Mouse (Mus musculus) limb, embryonic 12.5 days (tissue): ENCODE measurements around the gene Cdipt. TPM values are rescaled to one million over a fixed set of nuclear protein-coding genes. Genes with fewer than 3 reads are reported as not detected.

Source experiments
- ATAC-seq: fragments of 200-750 bp; cut with Nextera tagmentation; 2 replicates; pipeline ENCODE4 v1.8.0; 2017; ENCODE audit warnings: low read depth, moderate TSS enrichment; ENCODE audit not compliant: insufficient number of reproducible peaks, insufficient read depth, low FRiP score, low TSS enrichment
- H3K27ac ChIP-seq: fragments of 300-500 bp; sonication (generic); 2 replicates; pipeline ENCODE4 v1.5.1; 2016; ENCODE audit warnings: mild to moderate bottlenecking, moderate library complexity
- H3K27me3 ChIP-seq: fragments of 300-500 bp; sonication (generic); 2 replicates; pipeline ENCODE4 v1.6.1; 2016; ENCODE audit warnings: mild to moderate bottlenecking, moderate library complexity
- H3K36me3 ChIP-seq: fragments of 300-500 bp; sonication (generic); 2 replicates; pipeline ENCODE4 v1.6.1; 2016; ENCODE audit warnings: mild to moderate bottlenecking, moderate library complexity
- H3K4me1 ChIP-seq: fragments of 300-500 bp; sonication (generic); replicated peaks from 2 replicates; pipeline ENCODE4 v1.6.1; 2016
- H3K4me2 ChIP-seq: fragments of 300-500 bp; sonication (generic); 2 replicates; pipeline ENCODE4 v1.6.1; 2016; ENCODE audit warnings: mild to moderate bottlenecking, moderate library complexity
- H3K4me3 ChIP-seq: fragments of 300-500 bp; sonication (generic); replicated peaks from 2 replicates; pipeline ENCODE4 v1.5.1; 2016; ENCODE audit warnings: mild to moderate bottlenecking
- H3K9ac ChIP-seq: fragments of 300-500 bp; sonication (generic); replicated peaks from 2 replicates; pipeline ENCODE4 v1.6.1; 2016; ENCODE audit warnings: mild to moderate bottlenecking, moderate library complexity
- H3K9me3 ChIP-seq: fragments of 300-500 bp; sonication (generic); 2 replicates; pipeline ENCODE4 v1.6.1; 2016; ENCODE audit warnings: mild to moderate bottlenecking, moderate library complexity
- WGBS: fragments of 180-500 bp; shearing (Covaris S2); methylation state at CpG from one replicate; pipeline ENCODE4 v1.1.7; 2016; 5-methylcytosine and 5-hydroxymethylcytosine counted together
- polyA plus RNA-seq: library from polyadenylated mRNA; unstranded; fragments of >200 nt; fragmentation: Nextera tagmentation; extraction: Ambion mirVana; gene quantifications from 2 replicates; pipeline ENCODE4 v1.2.1, GENCODE M21; 2016

Gene Cdipt
- polyA plus RNA-seq = 76.5 and 80.7 TPM in 2 replicates

GRCm38 (mm10) chr7:126975893-126975949 is at the start of gene Cdipt:
Gene Cdipt (plus strand): TSS chr7:126975914.
- WGBS = 0% methylated on average over 1 of the region's 1 CpGs
- Histone ChIP-seq H3K4me2 (peak within 1 kb of the TSS; percentile 91), H3K4me1 (peaks cover 9% of the 10 kb centered on the region; the same call in 1 of the 2 replicates), H3K36me3 (peaks cover 30% of the 10 kb centered on the region), H3K4me3 (peak within 1 kb of the TSS; percentile 100), H3K9ac (peak within 1 kb of the TSS; percentile 96), H3K9me3 (no peaks in the 10 kb centered on the region), H3K27ac (peak within 1 kb of the TSS; percentile 89), H3K27me3 (no peaks in the 10 kb centered on the region)
- ATAC-seq = no peak; the same call in 1 of the 2 replicates

DNA sequence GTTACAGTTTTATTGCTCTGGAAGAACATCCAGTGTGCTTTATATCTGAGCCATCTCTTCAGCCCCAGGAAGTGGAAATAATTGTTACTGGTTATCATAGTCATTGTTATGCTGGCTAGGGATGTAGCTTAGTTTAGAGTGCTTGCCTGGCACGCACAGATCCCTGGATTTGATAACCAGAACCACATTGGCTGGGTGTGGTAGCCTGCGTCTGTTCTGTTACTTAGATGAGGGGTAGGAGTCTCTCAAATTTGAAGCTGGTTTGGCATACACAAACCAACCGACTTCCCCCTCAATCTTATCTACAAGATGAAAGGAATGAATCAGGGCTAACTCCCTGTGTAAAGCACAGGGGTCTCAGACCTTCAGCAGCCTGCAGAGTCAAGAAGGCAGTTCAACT is 49.4 kb upstream of the Cdipt start:
- Histone ChIP-seq H3K36me3 (peaks cover 8% of the 10 kb centered on the region), H3K27ac (no peak overlapping the region), H3K27me3 (no peaks in the 10 kb centered on the region), H3K9me3 (no peaks in the 10 kb centered on the region), H3K4me3 (no peak overlapping the region), H3K4me1 (peaks cover 9% of the 10 kb centered on the region), H3K9ac (no peak overlapping the region), H3K4me2 (no peak overlapping the region)
- no peak for ATAC-seq
- WGBS = 17% methylated on average over 3 of the region's 3 CpGs

GRCm38 (mm10) chr7:126928384-126929037 is 47.2 kb upstream of the Cdipt start, which contains the start of gene Kctd13:
Gene Kctd13 (plus strand): TSS chr7:126928879.
- H3K36me3 ChIP-seq = peaks cover 28% of the 10 kb centered on the region
- H3K4me2 ChIP-seq = peak within 1 kb of the TSS; percentile 90
- peak within 1 kb of the TSS; percentile 83 for H3K27ac ChIP-seq
- WGBS = 5% methylated on average over 56 of the region's 56 CpGs
- peaks cover 9% of the 10 kb centered on the region for H3K4me1 ChIP-seq
- peak within 1 kb of the TSS; percentile 84 for H3K4me3 ChIP-seq
- H3K9ac ChIP-seq = peak within 1 kb of the TSS; percentile 81
- H3K27me3 ChIP-seq = no peaks in the 10 kb centered on the region
- H3K9me3 ChIP-seq = no peaks in the 10 kb centered on the region
- ATAC-seq = peak; percentile 93

- H3K27me3 ChIP-seq = no peaks in the 10 kb centered on the region
- H3K4me1 ChIP-seq = peaks cover 9% of the 10 kb centered on the region
- peak; percentile 71 for ATAC-seq
- WGBS = under 1% methylated on average over 27 of the region's 27 CpGs
- no peaks in the 10 kb centered on the region for H3K9me3 ChIP-seq
- H3K36me3 ChIP-seq = peaks cover 32% of the 10 kb centered on the region
- peak overlapping the region; percentile 84 for H3K4me3 ChIP-seq
- peak overlapping the region; percentile 81 for H3K9ac ChIP-seq
- H3K27ac ChIP-seq = peak overlapping the region; percentile 83
- peak overlapping the region; percentile 90 for H3K4me2 ChIP-seq
These were observed 46.7 kb upstream of the Cdipt start for GRCm38 (mm10) chr7:126929046-126929445.

- Histone ChIP-seq H3K36me3 (peaks cover 54% of the 10 kb centered on the region), H3K4me3 (no peak overlapping the region), H3K4me1 (peaks cover 9% of the 10 kb centered on the region), H3K9ac (no peak overlapping the region), H3K27me3 (no peaks in the 10 kb centered on the region), H3K27ac (no peak overlapping the region), H3K4me2 (no peak overlapping the region), H3K9me3 (peaks cover 3% of the 10 kb centered on the region; the same call in 1 of the 2 replicates)
- 84% methylated on average over 2 of the region's 2 CpGs for WGBS
- no peak for ATAC-seq
These were observed 43.1 kb upstream of the Cdipt start for GRCm38 (mm10) chr7:126932652-126933051.

DNA sequence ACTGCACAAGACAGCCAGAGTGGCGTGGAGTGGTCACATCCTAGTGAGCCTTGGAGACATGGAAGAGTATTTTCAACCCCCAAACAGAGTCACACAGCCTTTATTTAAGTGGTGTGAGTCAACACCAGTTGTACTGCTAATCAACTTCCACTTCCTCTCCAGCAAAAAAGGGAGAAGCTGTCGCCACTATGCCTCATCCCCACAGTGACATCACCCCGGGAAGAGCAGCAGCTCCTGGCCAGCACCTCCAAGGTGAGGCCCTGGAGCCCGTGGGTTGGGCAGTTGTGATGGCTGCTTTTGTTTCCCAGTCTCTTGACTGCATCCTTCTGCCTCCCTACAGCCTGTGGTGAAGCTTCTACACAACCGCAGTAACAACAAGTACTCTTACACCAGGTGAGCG is 34.5 kb upstream of the Cdipt start:
- peaks cover 5% of the 10 kb centered on the region; the same call in 1 of the 2 replicates for H3K9me3 ChIP-seq
- H3K4me3 ChIP-seq = no peak overlapping the region
- H3K27ac ChIP-seq = no peak overlapping the region
- H3K4me1 ChIP-seq = no peaks in the 10 kb centered on the region
- H3K9ac ChIP-seq = no peak overlapping the region
- H3K4me2 ChIP-seq = no peak overlapping the region
- WGBS = 49% methylated on average over 6 of the region's 6 CpGs
- H3K36me3 ChIP-seq = peaks cover 55% of the 10 kb centered on the region
- no peaks in the 10 kb centered on the region for H3K27me3 ChIP-seq
- ATAC-seq = no peak

- 80% methylated on average over 5 of the region's 5 CpGs for WGBS
These were observed 33.9 kb upstream of the Cdipt start for GRCm38 (mm10) chr7:126941801-126942200.

GRCm38 (mm10) chr7:126946530-126946929 is 29.2 kb upstream of the Cdipt start:
- no peaks in the 10 kb centered on the region for H3K9me3 ChIP-seq
- H3K4me2 ChIP-seq = no peak overlapping the region
- H3K4me3 ChIP-seq = no peak overlapping the region
- H3K9ac ChIP-seq = no peak overlapping the region
- peaks cover 36% of the 10 kb centered on the region for H3K36me3 ChIP-seq
- 36% methylated on average over 3 of the region's 3 CpGs for WGBS
- peaks cover 13% of the 10 kb centered on the region for H3K4me1 ChIP-seq
- ATAC-seq = no peak
- peaks cover 35% of the 10 kb centered on the region for H3K27me3 ChIP-seq
- no peak overlapping the region for H3K27ac ChIP-seq

More at GRCm38 (mm10) chr7:126941801-126942200, 33.9 kb upstream of the Cdipt start:
- no peaks in the 10 kb centered on the region for H3K4me1 ChIP-seq
- no peak overlapping the region for H3K4me2 ChIP-seq
- no peak overlapping the region for H3K9ac ChIP-seq
- H3K27me3 ChIP-seq = no peaks in the 10 kb centered on the region
- H3K4me3 ChIP-seq = no peak overlapping the region
- peaks cover 49% of the 10 kb centered on the region for H3K36me3 ChIP-seq
- no peak overlapping the region for H3K27ac ChIP-seq
- no peak for ATAC-seq
- H3K9me3 ChIP-seq = peaks cover 5% of the 10 kb centered on the region; the same call in 1 of the 2 replicates

GRCm38 (mm10) chr7:126948626-126949025 is 27.1 kb upstream of the Cdipt start:
- Histone ChIP-seq H3K4me2 (no peak overlapping the region), H3K9me3 (no peaks in the 10 kb centered on the region), H3K9ac (no peak overlapping the region), H3K36me3 (peaks cover 16% of the 10 kb centered on the region), H3K4me3 (no peak overlapping the region), H3K4me1 (peaks cover 21% of the 10 kb centered on the region), H3K27me3 (peaks cover 56% of the 10 kb centered on the region), H3K27ac (no peak overlapping the region)
- WGBS = 78% methylated on average over 10 of the region's 10 CpGs
- no peak for ATAC-seq

GRCm38 (mm10) chr7:126949403-126949792 is 26.3 kb upstream of the Cdipt start, which contains the start of gene Asphd1:
Gene Asphd1 (minus strand): TSS chr7:126949582.
- 0% methylated on average over 21 of the region's 21 CpGs for WGBS
- Histone ChIP-seq H3K4me2 (peak within 1 kb of the TSS; percentile 100), H3K36me3 (peaks cover 8% of the 10 kb centered on the region), H3K27me3 (peaks cover 59% of the 10 kb centered on the region), H3K27ac (no peak within 1 kb of the TSS), H3K4me3 (peak within 1 kb of the TSS; percentile 51), H3K9ac (0 out of 2 replicates have a peak within 1 kb of the TSS, but pooled peaks have one; percentile 37), H3K4me1 (peaks cover 21% of the 10 kb centered on the region), H3K9me3 (no peaks in the 10 kb centered on the region)
- peak; percentile 45 for ATAC-seq

DNA sequence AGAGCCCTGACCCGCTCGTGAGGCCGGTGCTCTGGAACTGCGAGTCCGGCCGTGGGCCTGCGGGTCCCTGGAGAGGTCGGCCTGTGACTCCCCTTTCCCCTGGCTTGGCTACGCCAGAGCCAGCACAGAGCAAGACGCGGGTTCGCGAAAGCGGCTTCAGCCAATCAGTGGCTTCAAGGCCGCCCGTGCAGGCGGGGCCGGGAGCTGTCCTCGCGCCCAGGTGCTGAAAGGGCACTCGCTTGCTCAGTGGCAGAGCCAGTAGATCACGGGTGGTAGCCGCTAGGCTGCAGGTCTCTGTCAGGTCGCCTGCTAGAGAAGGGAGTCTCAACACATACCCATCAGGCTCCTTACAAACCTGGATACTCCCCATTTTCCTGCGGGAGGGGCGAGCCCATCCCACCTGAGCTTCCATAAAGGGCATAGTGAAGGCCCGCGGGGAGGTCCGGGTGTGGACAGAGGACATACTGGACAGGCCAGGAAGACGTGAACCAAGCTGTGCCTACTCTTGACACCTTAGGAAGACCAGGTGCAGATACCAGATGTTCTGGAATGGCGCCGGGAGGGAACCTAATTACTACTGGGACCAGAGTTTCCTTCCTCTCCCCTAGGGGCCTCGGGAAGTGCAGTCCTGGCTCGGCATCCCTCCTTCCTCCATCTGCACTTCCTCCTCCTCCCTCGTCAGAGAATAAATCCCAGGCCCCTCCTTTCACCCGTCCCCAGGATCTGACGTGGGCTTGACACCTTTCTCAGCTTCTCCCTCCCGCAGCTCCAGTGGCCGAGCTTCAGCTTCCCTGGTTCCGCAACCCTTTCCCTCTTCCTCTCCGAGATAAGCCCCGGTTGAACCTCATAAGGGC is 25.7 kb upstream of the Cdipt start, which contains the start of gene Sez6l2:
Gene Sez6l2 (plus strand): TSS at position 771 of the 854 bp plus-strand sequence.
- H3K36me3 ChIP-seq = peaks cover 3% of the 10 kb centered on the region; the same call in 1 of the 2 replicates
- H3K9me3 ChIP-seq = no peaks in the 10 kb centered on the region
- peak; percentile 74 for ATAC-seq
- H3K27me3 ChIP-seq = peaks cover 59% of the 10 kb centered on the region
- H3K27ac ChIP-seq = no peak within 1 kb of the TSS
- peak within 1 kb of the TSS; percentile 100 for H3K4me2 ChIP-seq
- peaks cover 21% of the 10 kb centered on the region for H3K4me1 ChIP-seq
- H3K9ac ChIP-seq = 0 out of 2 replicates have a peak within 1 kb of the TSS, but pooled peaks have one; percentile 37
- WGBS = under 1% methylated on average over 42 of the region's 42 CpGs
- H3K4me3 ChIP-seq = peak within 1 kb of the TSS; percentile 51
